Mouse (Mus musculus) lung, adult 2 months (tissue): ENCODE results near the gene Bbx.

Experiments
- CTCF ChIP-seq: fragments of 200-500 bp; IDR thresholded peaks from 2 replicates; pipeline ENCODE4 v1.5.1; 2011; ENCODE audit warnings: mild to moderate bottlenecking, low read length, control low read depth; ENCODE audit not compliant: insufficient read depth
- POLR2A ChIP-seq: fragments of 200-500 bp; IDR thresholded peaks from 2 replicates; pipeline ENCODE4 v1.6.1; 2011; ENCODE audit warnings: low read depth, mild to moderate bottlenecking, control low read depth, low read length, borderline replicate concordance; ENCODE audit errors: extremely low read depth

DNA sequence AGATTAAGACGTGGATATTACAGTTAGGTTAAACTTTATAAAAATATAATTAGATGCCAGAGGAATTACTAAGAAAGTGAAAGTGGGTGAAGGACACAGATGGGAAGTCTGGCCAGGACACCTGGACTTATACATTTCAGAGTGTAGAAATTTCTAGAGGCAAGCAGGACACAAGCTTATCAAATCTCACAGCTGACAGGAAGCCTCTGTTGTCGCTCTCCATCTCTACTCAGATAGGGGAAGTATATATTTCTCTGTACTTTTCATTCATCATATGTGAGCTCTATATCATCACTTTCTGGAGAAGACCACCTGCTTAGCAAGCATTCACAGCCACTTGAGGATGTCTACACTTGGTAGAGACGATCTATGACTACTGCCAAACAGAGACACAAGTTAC is 113.9 kb downstream of the Bbx start:
- TF ChIP-seq CTCF = no peak
- no peak for TF ChIP-seq POLR2A
